Mouse (Mus musculus) CH12.LX (cell line): Measurements from ENCODE around the gene Fxyd7. TPM values are rescaled to one million over a fixed set of nuclear protein-coding genes. Genes with fewer than 3 reads are reported as not detected.

Experiments used
- DNase-seq: peaks from one replicate; pipeline ENCODE4 v3.0.0-alpha.2; 2013; ENCODE audit errors: extremely low read depth
- H3K27ac ChIP-seq: 2 replicates; pipeline ENCODE4 v1.5.1; 2012; ENCODE audit warnings: low read depth, mild to moderate bottlenecking, control low read depth, moderate library complexity; ENCODE audit not compliant: insufficient read depth
- H3K27me3 ChIP-seq: replicated peaks from 2 replicates; pipeline ENCODE3; 2012; ENCODE audit warnings: inconsistent platforms
- H3K36me3 ChIP-seq, 2 experiments: replicated peaks in 1 of 2; 2 replicates each; pipeline versions ENCODE3 to v1.6.1; 2012; ENCODE audit warnings: inconsistent platforms in 1 of 2, low read length in 1 of 2, mild to moderate bottlenecking in 1 of 2, mixed read lengths in 1 of 2, moderate library complexity in 1 of 2; ENCODE audit not compliant: control insufficient read depth in 1 of 2, insufficient read depth in 1 of 2
- H3K4me1 ChIP-seq, 2 experiments: 2 replicates each; pipeline ENCODE4 v1.6.1; 2012; ENCODE audit warnings: inconsistent platforms in 1 of 2, moderate library complexity in 1 of 2; ENCODE audit not compliant: insufficient read depth in 2 of 2, control insufficient read depth in 1 of 2
- H3K4me2 ChIP-seq: 2 replicates; pipeline ENCODE4 v1.6.1; 2012; ENCODE audit warnings: low read depth, mild to moderate bottlenecking, control low read depth; ENCODE audit not compliant: poor library complexity, insufficient read depth, severe bottlenecking
- H3K4me3 ChIP-seq, 3 experiments: fragments of 150-350 bp in 1 of 3; sonication (generic) in 1 of 3; replicated peaks in 1 of 3; 2 replicates each; pipeline versions ENCODE3 to v1.5.1; 2011 to 2012; ENCODE audit warnings: low read depth in 2 of 3, low read length in 2 of 3, mild to moderate bottlenecking in 2 of 3, moderate library complexity in 2 of 3, control low read depth in 1 of 3, improper control_type of control experiment in 1 of 3, inconsistent platforms in 1 of 3, mixed read lengths in 1 of 3; ENCODE audit not compliant: poor library complexity in 1 of 3
- H3K79me2 ChIP-seq: replicated peaks from 2 replicates; pipeline ENCODE4 v1.6.1; 2012; ENCODE audit warnings: mild to moderate bottlenecking, moderate library complexity; ENCODE audit not compliant: control insufficient read depth, poor library complexity, insufficient read depth, severe bottlenecking; ENCODE audit errors: extremely low read depth
- H3K9ac ChIP-seq: 2 replicates; pipeline ENCODE4 v1.6.1; 2012; ENCODE audit warnings: low read depth, mild to moderate bottlenecking, control low read depth, moderate library complexity; ENCODE audit not compliant: insufficient read depth
- H3K9me3 ChIP-seq: replicated peaks from 2 replicates; pipeline ENCODE3; 2012; ENCODE audit warnings: low read length, inconsistent platforms, mixed read lengths
- BHLHE40 ChIP-seq: IDR thresholded peaks from 2 replicates; pipeline ENCODE4 v1.6.1; 2011; ENCODE audit warnings: mild to moderate bottlenecking, low read depth, low read length, improper control_type of control experiment
- CTCF ChIP-seq, 2 experiments: IDR thresholded peaks in 1 of 2; conservative IDR thresholded peaks in 1 of 2; 2 replicates each; pipeline ENCODE4 v1.5.1; 2011 to 2012; ENCODE audit warnings: low read depth in 2 of 2, low read length in 2 of 2, improper control_type of control experiment in 1 of 2, inconsistent platforms in 1 of 2, mild to moderate bottlenecking in 1 of 2, moderate library complexity in 1 of 2
- ELF1 ChIP-seq: IDR thresholded peaks from 2 replicates; pipeline ENCODE4 v1.6.1; 2014; ENCODE audit warnings: low read depth, mild to moderate bottlenecking, inconsistent platforms, low read length, improper control_type of control experiment
- EP300 ChIP-seq: IDR thresholded peaks from 2 replicates; pipeline ENCODE4 v1.6.1; 2011; ENCODE audit warnings: low read length, improper control_type of control experiment
- ETS1 ChIP-seq: conservative IDR thresholded peaks from 2 replicates; pipeline ENCODE4 v1.6.1; 2012; ENCODE audit warnings: low read depth, mild to moderate bottlenecking, inconsistent platforms, low read length, improper control_type of control experiment, moderate library complexity
- HCFC1 ChIP-seq: IDR thresholded peaks from 2 replicates; pipeline ENCODE4 v1.6.1; 2012; ENCODE audit warnings: low read depth, mild to moderate bottlenecking, inconsistent platforms, low read length, improper control_type of control experiment
- IRF4 ChIP-seq: IDR thresholded peaks from 2 replicates; pipeline ENCODE4 v1.6.1; 2014; ENCODE audit warnings: low read depth, mild to moderate bottlenecking, inconsistent platforms, low read length, improper control_type of control experiment
- JUN ChIP-seq: IDR thresholded peaks from 2 replicates; pipeline ENCODE4 v1.6.1; 2011; ENCODE audit warnings: low read depth, mild to moderate bottlenecking, low read length, improper control_type of control experiment, moderate library complexity; ENCODE audit not compliant: insufficient read depth
- MAZ ChIP-seq: IDR thresholded peaks from 2 replicates; pipeline ENCODE4 v1.6.1; 2012; ENCODE audit warnings: low read depth, mild to moderate bottlenecking, inconsistent platforms, low read length, improper control_type of control experiment, moderate library complexity
- MXI1 ChIP-seq: IDR thresholded peaks from 2 replicates; pipeline ENCODE4 v1.6.1; 2011; ENCODE audit warnings: mild to moderate bottlenecking, low read depth, low read length, improper control_type of control experiment
- MYC ChIP-seq: IDR thresholded peaks from 2 replicates; pipeline ENCODE4 v1.6.1; 2011; ENCODE audit warnings: low read depth, mild to moderate bottlenecking, improper control_type of control experiment, low read length
- PAX5 ChIP-seq: IDR thresholded peaks from 2 replicates; pipeline ENCODE4 v1.6.1; 2012; ENCODE audit warnings: low read length, inconsistent platforms, mixed read lengths
- POLR2A ChIP-seq: IDR thresholded peaks from 2 replicates; pipeline ENCODE4 v1.6.1; 2011; ENCODE audit warnings: low read depth, mild to moderate bottlenecking, improper control_type of control experiment, low read length
- SIN3A ChIP-seq: IDR thresholded peaks from 2 replicates; pipeline ENCODE4 v1.6.1; 2012; ENCODE audit warnings: low read length, improper control_type of control experiment, inconsistent platforms
- TBP ChIP-seq: conservative IDR thresholded peaks from 2 replicates; pipeline ENCODE4 v1.6.1; 2011; ENCODE audit warnings: low read depth, low read length, improper control_type of control experiment
- UBTF ChIP-seq: IDR thresholded peaks from 2 replicates; pipeline ENCODE4 v1.6.1; 2012; ENCODE audit warnings: low read depth, mild to moderate bottlenecking, inconsistent platforms, low read length, improper control_type of control experiment, moderate library complexity
- USF1 ChIP-seq: IDR thresholded peaks from 2 replicates; pipeline ENCODE4 v1.6.1; 2014; ENCODE audit warnings: low read depth, mild to moderate bottlenecking, inconsistent platforms, low read length, improper control_type of control experiment
- ZMIZ1 ChIP-seq: IDR thresholded peaks from 2 replicates; pipeline ENCODE4 v1.6.1; 2012; ENCODE audit warnings: low read depth, mild to moderate bottlenecking, inconsistent platforms, low read length, improper control_type of control experiment
- ZNF384 ChIP-seq: IDR thresholded peaks from 2 replicates; pipeline ENCODE4 v1.6.1; 2012; ENCODE audit warnings: low read depth, low read length, improper control_type of control experiment, inconsistent platforms
- dilution Hi-C: fragments of 300-500 bp; cut with MboI; formaldehyde crosslinking; loops from 2 replicates; pipeline ENCODE4 v1.14.3; 2020; ENCODE audit warnings: low sequenced_read_pairs; ENCODE audit not compliant: extremely low pct_unique_long_range_greater_than_20kb, extremely low pct_ligation_motif_present
- in situ Hi-C: fragments of 300-500 bp; cut with MboI; formaldehyde crosslinking; loops from 3 replicates; pipeline ENCODE4 v1.14.3; 2019; ENCODE audit warnings: low sequenced_read_pairs, low pct_ligation_motif_present, low pct_unique_long_range_greater_than_20kb, mixed read lengths
- polyA plus RNA-seq: library from polyadenylated mRNA; unstranded; fragments of >175 nt; gene quantifications from 2 replicates; pipeline ENCODE4 v1.2.1, GENCODE M21; 2012; ENCODE audit warnings: low read depth; ENCODE audit not compliant: insufficient read length
- total RNA-seq, 2 experiments: library from RNA; depleted of rRNA; stranded (reverse); fragments of 300-350 nt in 1 of 2; fragments of >200 nt in 1 of 2; gene quantifications; 2 replicates each; pipeline ENCODE4 v1.2.3; 2012 to 2014

Gene Fxyd7
- total and polyA plus RNA-seq, 3 experiments: not detected

GRCm38 (mm10) chr7:31041662-31042315 lies 9.5 kb downstream of the Fxyd7 start (continued):
- TF ChIP-seq IRF4: 0 out of 2 replicates have a peak, but pooled peaks have one; percentile 36

- H3K27me3 ChIP-seq: peaks cover 18% of the 10 kb centered on the region
- peak overlapping the region; percentile 48 for H3K4me2 ChIP-seq
- peaks cover 0 to 32% of the 10 kb centered on the region in 2 experiments for H3K36me3 ChIP-seq
- peak overlapping the region; percentile 58 to 73 (median 71) for H3K4me3 ChIP-seq
- peaks cover 3 to 44% of the 10 kb centered on the region in 2 experiments for H3K4me1 ChIP-seq
- in situ Hi-C loops: no loop called here
- H3K9me3 ChIP-seq: no peaks in the 10 kb centered on the region
- no peaks in the 10 kb centered on the region for H3K79me2 ChIP-seq
- H3K9ac ChIP-seq: peak overlapping the region; percentile 26; the same call in 1 of the 2 replicates
- dilution Hi-C loops: no loop called here
- no peak overlapping the region for H3K27ac ChIP-seq
- peak; percentile 42; the same call in 1 of the 2 replicates for TF ChIP-seq ELF1
- no peak for TF ChIP-seq SIN3A
- TF ChIP-seq USF1: no peak
- TF ChIP-seq MYC: no peak
- TF ChIP-seq ZMIZ1: no peak
- no peak for DNase-seq
These were observed 10.3 kb downstream of the Fxyd7 start for GRCm38 (mm10) chr7:31041023-31041407.

GRCm38 (mm10) chr7:31040281-31041022 lies 10.8 kb downstream of the Fxyd7 start:
- H3K4me2 ChIP-seq: peak overlapping the region; percentile 48; the same call in 1 of the 2 replicates
- peak overlapping the region in 1 of 3 experiments; percentile 73 for H3K4me3 ChIP-seq
- H3K9ac ChIP-seq: no peak overlapping the region
- no peaks in the 10 kb centered on the region for H3K79me2 ChIP-seq
- in situ Hi-C loops: no loop called here
- peaks cover 3 to 48% of the 10 kb centered on the region in 2 experiments for H3K4me1 ChIP-seq
- no peak overlapping the region for H3K27ac ChIP-seq
- no peaks in the 10 kb centered on the region for H3K9me3 ChIP-seq
- no peak for DNase-seq
- no peak for TF ChIP-seq JUN
- 0 out of 2 replicates have a peak, but pooled peaks have one; percentile 5 for TF ChIP-seq BHLHE40
- peaks cover 16% of the 10 kb centered on the region for H3K27me3 ChIP-seq
- H3K36me3 ChIP-seq: peaks cover 0 to 38% of the 10 kb centered on the region in 2 experiments
- dilution Hi-C loops: no loop called here

GRCm38 (mm10) chr7:31039011-31039410 lies 12.3 kb downstream of the Fxyd7 start:
- no peaks in the 10 kb centered on the region for H3K79me2 ChIP-seq
- H3K4me3 ChIP-seq: no peak overlapping the region
- TF ChIP-seq ETS1: no peak
- no peak for TF ChIP-seq EP300
- TF ChIP-seq SIN3A: no peak
- TF ChIP-seq UBTF: no peak
- no peak for TF ChIP-seq MYC
- no peak for TF ChIP-seq PAX5
- TF ChIP-seq CTCF (conservative IDR thresholded peaks at IDR 0.05 in 1 of 2, IDR thresholded peaks at IDR 0.05 in 1 of 2; ENCODE audit: low read depth in 2 of 2, low read length in 2 of 2): no peak
- TF ChIP-seq ZNF384: no peak
- TF ChIP-seq ZMIZ1: no peak
- TF ChIP-seq MXI1: no peak
- no peak for TF ChIP-seq POLR2A
- TF ChIP-seq HCFC1: no peak
- no peak for TF ChIP-seq IRF4
- no peak for TF ChIP-seq MAZ
- TF ChIP-seq TBP: no peak
- in situ Hi-C loops (no loop called here), dilution Hi-C loops (no loop called here)
- no peak overlapping the region for H3K27ac ChIP-seq
- H3K36me3 ChIP-seq: peaks cover 0 to 51% of the 10 kb centered on the region in 2 experiments
- H3K9ac ChIP-seq: no peak overlapping the region
- peaks cover 4% of the 10 kb centered on the region for H3K27me3 ChIP-seq
- H3K4me2 ChIP-seq: no peak overlapping the region
- H3K9me3 ChIP-seq: no peaks in the 10 kb centered on the region
- peaks cover 12 to 62% of the 10 kb centered on the region in 2 experiments for H3K4me1 ChIP-seq
- no peak for DNase-seq
